Mouse (Mus musculus): ENCODE measurements around the gene Chd2.
A peak's percentile ranks its signal among the peaks of the same experiment; 100 is the strongest.

Chd2 gene

GRCm38 (mm10) chr7:73441802-73442201 is 99.8 kb downstream of the Chd2 start:
- DNase-seq (ENCODE audit: inconsistent ontology term): no peak

- no peak for DNase-seq (ENCODE audit: inconsistent ontology term)
These were observed 105.9 kb downstream of the Chd2 start for GRCm38 (mm10) chr7:73435685-73436084.

DNA sequence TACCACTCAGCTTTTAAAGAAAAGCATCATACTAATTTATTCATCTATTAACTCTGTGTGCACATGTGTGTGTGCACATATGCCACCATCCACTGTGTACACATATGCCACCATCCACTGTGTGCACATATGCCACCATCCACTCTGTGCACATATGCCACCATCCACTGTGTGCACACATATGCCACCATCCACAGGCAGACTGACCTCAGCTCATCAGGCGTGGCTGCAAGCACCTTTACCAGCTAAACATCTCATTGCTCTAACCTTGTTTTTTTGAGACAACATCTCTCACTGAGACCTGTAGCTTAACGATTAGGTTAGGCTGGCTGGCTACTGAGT is 107.3 kb downstream of the Chd2 start:
- no peak for DNase-seq (ENCODE audit: inconsistent ontology term)

GRCm38 (mm10) chr7:73433637-73434335 is 107.8 kb downstream of the Chd2 start:
- DNase-seq (ENCODE audit: inconsistent ontology term): no peak

GRCm38 (mm10) chr7:73428525-73428924 is 113.1 kb downstream of the Chd2 start:
- no peak for DNase-seq (ENCODE audit: inconsistent ontology term)

DNA sequence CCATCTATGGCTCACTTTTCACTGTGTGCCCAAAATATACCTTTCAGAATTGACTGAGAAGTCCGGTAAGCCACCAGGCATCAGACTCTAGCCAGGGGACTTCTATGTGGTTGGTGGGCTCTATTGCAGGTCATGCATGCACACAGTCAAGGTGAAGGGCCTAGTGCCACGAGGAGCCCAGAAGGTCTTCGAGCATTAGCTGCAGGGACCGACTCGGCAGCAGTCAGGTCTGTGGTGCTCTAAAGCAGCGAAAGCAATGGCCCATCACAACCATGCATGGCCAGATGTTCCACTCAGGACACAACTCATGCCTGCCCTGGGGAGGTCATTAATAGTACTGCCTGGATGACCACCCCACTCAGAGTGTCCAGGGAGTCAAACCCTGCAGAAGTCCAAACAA is 113.8 kb downstream of the Chd2 start:
- no peak for DNase-seq (ENCODE audit: inconsistent ontology term)

DNA sequence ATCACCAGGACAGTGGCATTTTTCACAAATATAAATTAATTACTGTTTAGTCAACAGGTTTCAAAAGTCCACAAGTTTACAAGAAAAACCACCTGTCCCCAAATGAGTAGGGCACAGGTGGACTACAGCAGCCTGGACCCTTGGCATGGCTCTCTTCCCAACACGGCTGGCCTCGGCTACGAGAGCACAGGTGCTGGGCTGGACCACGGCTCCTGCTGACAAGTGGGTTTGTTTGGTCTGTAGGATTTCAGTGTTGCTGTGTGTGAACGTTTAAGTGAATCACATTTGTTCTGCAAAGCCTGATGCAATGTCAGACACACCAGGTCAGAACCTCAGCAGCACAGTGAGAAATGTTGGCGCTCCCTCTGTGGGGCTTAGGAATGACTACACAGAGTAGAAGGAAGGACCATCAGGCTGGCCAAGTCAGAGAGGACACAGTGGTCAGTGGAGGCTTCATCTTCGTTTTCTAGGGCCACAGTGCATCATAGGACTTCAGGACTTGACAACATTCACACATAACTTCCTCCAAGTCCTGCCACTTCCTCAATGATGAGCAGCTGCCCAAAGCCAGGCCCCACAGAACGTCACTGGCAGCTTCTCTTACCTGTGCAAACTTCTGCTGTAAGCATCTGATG is 114.8 kb downstream of the Chd2 start:
- DNase-seq (ENCODE audit: inconsistent ontology term): no peak

- DNase-seq (ENCODE audit: inconsistent ontology term): peak; percentile 90
These were observed 115.4 kb downstream of the Chd2 start for GRCm38 (mm10) chr7:73426235-73426634.

DNA sequence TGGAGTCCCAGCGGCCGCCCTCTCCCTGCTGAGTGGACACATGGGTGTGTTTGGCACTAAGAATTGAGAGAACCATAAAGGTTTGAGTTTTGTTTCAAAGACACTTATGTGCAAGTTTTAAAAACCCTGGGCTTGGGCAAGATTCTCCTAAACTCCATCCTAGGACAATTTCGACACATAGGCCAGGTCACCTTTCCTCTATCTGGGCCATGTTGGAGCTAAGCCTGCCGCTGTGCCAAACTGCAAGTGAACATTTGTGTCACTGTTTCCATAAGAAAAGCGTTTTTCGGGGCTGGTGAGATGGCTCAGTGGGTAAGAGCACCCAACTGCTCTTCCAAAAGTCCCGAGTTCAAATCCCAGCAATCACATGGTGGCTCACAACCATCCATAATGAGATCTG is 116.2 kb downstream of the Chd2 start:
- no peak for DNase-seq (ENCODE audit: inconsistent ontology term)

- DNase-seq (ENCODE audit: inconsistent ontology term): no peak
These were observed 116.9 kb downstream of the Chd2 start for GRCm38 (mm10) chr7:73424705-73425104.

GRCm38 (mm10) chr7:73424243-73424642 is 117.4 kb downstream of the Chd2 start:
- peak; percentile 79 for DNase-seq (ENCODE audit: inconsistent ontology term)

- peak; percentile 16 for DNase-seq (ENCODE audit: inconsistent ontology term)
These were observed 118.4 kb downstream of the Chd2 start for GRCm38 (mm10) chr7:73423236-73423635.

- peak; percentile 72 for DNase-seq (ENCODE audit: inconsistent ontology term)
These were observed 119.2 kb downstream of the Chd2 start for GRCm38 (mm10) chr7:73422223-73423113.

- peak; percentile 43 for DNase-seq (ENCODE audit: inconsistent ontology term)
These were observed 120.2 kb downstream of the Chd2 start for GRCm38 (mm10) chr7:73421278-73422015.

GRCm38 (mm10) chr7:73420827-73421226 is 120.8 kb downstream of the Chd2 start:
- peak; percentile 51 for DNase-seq (ENCODE audit: inconsistent ontology term)

GRCm38 (mm10) chr7:73419375-73419774 is 122.3 kb downstream of the Chd2 start:
- no peak for DNase-seq (ENCODE audit: inconsistent ontology term)

GRCm38 (mm10) chr7:73414192-73414591 is 127.4 kb downstream of the Chd2 start:
- no peak for DNase-seq (ENCODE audit: inconsistent ontology term)

DNA sequence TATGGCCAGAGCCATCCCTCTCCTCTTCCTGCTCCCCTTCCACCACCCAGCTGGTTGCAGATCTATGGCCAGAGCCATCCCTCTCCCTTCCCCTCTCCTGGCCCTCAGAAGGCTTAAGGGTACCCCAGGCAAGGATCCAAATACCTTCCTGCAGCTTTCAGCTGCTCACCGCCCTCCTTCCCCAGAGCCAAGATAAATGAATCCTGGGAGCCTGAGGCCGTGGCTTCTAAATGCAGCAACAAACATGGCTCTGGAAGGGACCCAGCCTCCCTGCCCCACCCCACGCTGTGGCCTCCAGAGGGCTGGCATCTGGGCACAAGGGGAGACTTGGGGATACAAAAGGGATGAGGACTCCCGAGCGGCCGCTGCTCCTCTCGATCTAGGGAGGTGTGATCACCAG is 129.2 kb downstream of the Chd2 start:
- peak; percentile 25 for DNase-seq (ENCODE audit: inconsistent ontology term)

DNA sequence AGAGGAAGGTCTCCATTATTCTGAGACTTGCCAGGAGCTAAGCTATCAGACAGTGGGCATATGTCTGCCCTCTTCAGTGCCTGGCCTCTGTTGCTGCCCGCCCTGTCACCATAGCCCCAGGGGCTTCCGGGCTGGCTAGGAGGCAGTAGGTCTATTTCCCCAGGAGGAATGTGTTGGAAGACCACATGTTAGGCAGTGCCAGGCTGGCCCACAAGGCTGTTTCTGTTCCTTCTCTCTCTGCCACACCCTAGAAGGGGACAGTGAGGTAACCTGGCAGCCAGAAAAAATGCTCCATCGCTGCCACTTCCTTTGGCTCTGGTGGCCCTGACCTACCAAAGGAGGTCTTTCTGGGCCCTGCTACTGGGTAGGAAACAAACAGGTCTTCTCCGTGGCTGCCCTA is 129.6 kb downstream of the Chd2 start:
- peak; percentile 60 for DNase-seq (ENCODE audit: inconsistent ontology term)

- DNase-seq (ENCODE audit: inconsistent ontology term): no peak
These were observed 130.1 kb downstream of the Chd2 start for GRCm38 (mm10) chr7:73411523-73411922.

DNA sequence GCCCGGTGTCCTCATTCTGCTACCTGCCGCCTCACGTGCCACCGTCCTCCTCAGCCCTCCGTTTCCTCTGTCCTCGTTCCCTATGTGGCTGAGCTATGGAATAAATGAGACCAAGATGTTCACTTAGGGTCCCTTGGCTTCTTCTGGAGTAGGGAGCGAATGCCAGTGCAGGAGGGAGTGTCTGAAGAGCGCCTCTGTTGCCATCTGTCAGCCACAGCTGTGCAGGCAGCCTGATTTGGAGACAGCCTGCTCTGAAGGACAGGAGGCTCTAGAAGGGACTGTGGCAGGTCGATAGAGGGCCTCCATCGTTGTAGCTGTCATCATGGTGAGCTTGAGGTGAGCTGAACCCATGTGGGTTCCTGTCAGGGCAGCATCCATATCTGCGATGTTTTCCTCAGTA is 136.1 kb downstream of the Chd2 start:
- no peak for DNase-seq (ENCODE audit: inconsistent ontology term)

DNA sequence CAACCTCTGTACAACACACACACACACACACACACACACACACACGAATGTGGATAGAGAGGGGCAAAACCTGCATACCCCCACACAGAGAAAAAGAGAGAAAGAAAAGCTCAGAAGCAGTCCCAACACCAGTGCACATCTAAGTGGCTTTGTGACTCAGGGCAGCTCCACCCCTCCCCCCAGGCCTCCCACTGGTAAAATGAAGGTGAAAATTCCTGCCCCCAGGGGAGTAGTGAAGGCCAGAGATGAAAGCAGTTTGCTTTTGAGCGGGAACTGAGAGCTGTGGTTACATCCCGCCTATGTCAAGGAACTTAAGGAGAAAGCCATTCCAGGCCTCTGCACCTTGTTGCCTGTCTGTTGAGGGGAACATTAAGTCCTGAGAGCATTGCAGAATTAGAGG is 138.1 kb downstream of the Chd2 start:
- peak; percentile 21 for DNase-seq (ENCODE audit: inconsistent ontology term)
